Mouse (Mus musculus) forebrain, embryonic 13.5 days (tissue): ENCODE measurements around the gene Sin3b. TPM values are rescaled to one million over a fixed set of nuclear protein-coding genes. Genes with fewer than 3 reads are reported as not detected.

Experiments
- ATAC-seq: fragments of 200-750 bp; cut with Nextera tagmentation; 2 replicates; pipeline ENCODE4 v1.8.0; 2017
- H3K27ac ChIP-seq: fragments of 300-500 bp; sonication (generic); 2 replicates; pipeline ENCODE4 v1.5.1; 2015; ENCODE audit warnings: inconsistent platforms, mild to moderate bottlenecking, moderate library complexity
- H3K27me3 ChIP-seq: fragments of 300-500 bp; sonication (generic); 2 replicates; pipeline ENCODE4 v1.6.1; 2015; ENCODE audit warnings: mild to moderate bottlenecking, inconsistent platforms
- H3K36me3 ChIP-seq: fragments of 300-500 bp; sonication (generic); 2 replicates; pipeline ENCODE4 v1.6.1; 2015; ENCODE audit warnings: mild to moderate bottlenecking, inconsistent platforms; ENCODE audit not compliant: poor library complexity, severe bottlenecking
- H3K4me1 ChIP-seq: fragments of 300-500 bp; sonication (generic); 2 replicates; pipeline ENCODE4 v1.6.1; 2015; ENCODE audit warnings: inconsistent platforms
- H3K4me2 ChIP-seq: fragments of 300-500 bp; sonication (generic); 2 replicates; pipeline ENCODE4 v1.6.1; 2015; ENCODE audit warnings: inconsistent platforms, mild to moderate bottlenecking, moderate library complexity
- H3K4me3 ChIP-seq: fragments of 300-500 bp; sonication (generic); 2 replicates; pipeline ENCODE4 v1.5.1; 2015; ENCODE audit warnings: mild to moderate bottlenecking, inconsistent platforms
- H3K9ac ChIP-seq: fragments of 300-500 bp; sonication (generic); 2 replicates; pipeline ENCODE4 v1.6.1; 2015; ENCODE audit warnings: mild to moderate bottlenecking, inconsistent platforms
- H3K9me3 ChIP-seq: fragments of 300-500 bp; sonication (generic); replicated peaks from 2 replicates; pipeline ENCODE4 v1.6.1; 2016; ENCODE audit warnings: inconsistent platforms
- WGBS: fragments of 180-500 bp; shearing (Covaris S2); methylation state at CpG from one replicate; pipeline ENCODE4 v1.1.7; 2015; 5-methylcytosine and 5-hydroxymethylcytosine counted together
- polyA plus RNA-seq: library from polyadenylated mRNA; unstranded; fragments of >200 nt; fragmentation: Nextera tagmentation; extraction: Ambion mirVana; gene quantifications from 2 replicates; pipeline ENCODE4 v1.2.1, GENCODE M21; 2015

Gene Sin3b
- polyA plus RNA-seq, 1 experiment from 2014 or later = 185 TPM

DNA sequence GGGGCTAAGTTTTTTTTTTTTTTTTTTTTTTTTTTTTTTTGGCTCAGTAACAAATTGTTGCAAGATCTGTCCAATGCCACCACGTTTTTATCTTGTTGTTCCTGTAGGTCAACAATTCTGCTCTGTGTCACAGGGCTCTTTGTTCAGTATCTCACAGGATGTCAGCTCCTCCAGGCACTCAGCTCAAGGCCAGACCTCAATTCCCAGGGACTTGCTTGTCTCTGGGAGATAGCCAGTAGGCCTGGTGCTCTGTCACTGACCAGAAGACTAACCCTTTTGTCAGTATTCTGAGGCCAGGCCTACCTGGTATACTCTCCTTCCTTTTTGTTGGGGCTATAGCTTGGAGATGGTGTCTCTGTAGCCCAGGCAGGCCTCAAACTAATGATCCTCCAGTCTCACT, 2.5 kb upstream of the Sin3b start:
- no peak overlapping the region for H3K27ac ChIP-seq
- no peaks in the 10 kb centered on the region for H3K27me3 ChIP-seq
- H3K9ac ChIP-seq = no peak overlapping the region
- H3K4me2 ChIP-seq = no peak overlapping the region
- peaks cover 11% of the 10 kb centered on the region for H3K4me1 ChIP-seq
- WGBS = 30% methylated on average over 1 of the region's 1 CpGs
- no peak for ATAC-seq
- H3K36me3 ChIP-seq = peaks cover 9% of the 10 kb centered on the region
- H3K9me3 ChIP-seq = no peaks in the 10 kb centered on the region
- no peak overlapping the region for H3K4me3 ChIP-seq

DNA sequence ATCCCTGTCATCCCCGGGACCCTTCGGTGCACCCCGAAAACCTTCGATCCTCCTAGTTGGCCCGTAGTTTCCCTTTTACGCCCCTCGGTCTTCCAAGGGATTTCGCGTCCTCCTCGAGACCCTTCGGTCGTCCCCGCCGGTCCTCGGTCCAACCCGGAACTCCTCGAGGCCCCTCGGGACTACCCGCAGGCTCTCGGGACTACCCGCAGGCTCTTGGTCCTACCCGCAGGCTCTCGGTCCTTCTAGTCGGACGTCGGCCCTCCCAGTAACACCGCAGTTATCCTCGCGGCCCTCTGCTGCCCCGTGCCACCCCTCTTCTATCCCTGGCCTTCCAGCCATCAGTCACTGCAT, 541 bp downstream of the Sin3b start:
- H3K27ac ChIP-seq = no peak overlapping the region
- H3K4me3 ChIP-seq = peak overlapping the region; percentile 96
- peaks cover 40% of the 10 kb centered on the region for H3K36me3 ChIP-seq
- WGBS = 1% methylated on average over 30 of the region's 30 CpGs
- no peaks in the 10 kb centered on the region for H3K9me3 ChIP-seq
- H3K9ac ChIP-seq = peak overlapping the region; percentile 96
- no peaks in the 10 kb centered on the region for H3K27me3 ChIP-seq
- peak overlapping the region; percentile 96 for H3K4me2 ChIP-seq
- H3K4me1 ChIP-seq = peaks cover 18% of the 10 kb centered on the region
- ATAC-seq = peak; percentile 37

DNA sequence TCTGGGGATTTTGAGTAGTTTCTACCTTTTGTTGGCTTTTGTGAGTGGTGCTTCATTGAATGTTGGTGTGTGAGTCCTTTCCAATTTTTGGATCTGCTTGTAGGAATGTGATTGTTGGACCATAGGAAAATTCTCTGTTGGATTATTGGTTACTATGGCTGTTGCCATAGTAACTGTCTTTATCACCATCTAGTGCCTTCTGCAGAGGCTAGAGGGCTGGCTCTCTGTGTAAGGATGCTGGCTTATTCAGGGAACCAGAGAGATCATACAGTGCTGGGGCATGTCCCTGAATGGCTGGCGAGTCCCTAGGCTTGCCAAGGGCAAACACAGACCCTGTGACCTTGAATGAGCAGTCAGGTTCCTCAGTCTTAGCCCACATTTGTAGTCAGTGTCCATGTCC, 5.6 kb downstream of the Sin3b start:
- H3K36me3 ChIP-seq = peaks cover 88% of the 10 kb centered on the region
- 65% methylated on average over 1 of the region's 1 CpGs for WGBS
- no peak for ATAC-seq
- no peaks in the 10 kb centered on the region for H3K27me3 ChIP-seq
- H3K9ac ChIP-seq = no peak overlapping the region
- H3K9me3 ChIP-seq = no peaks in the 10 kb centered on the region
- H3K27ac ChIP-seq = no peak overlapping the region
- H3K4me3 ChIP-seq = no peak overlapping the region
- peaks cover 21% of the 10 kb centered on the region for H3K4me1 ChIP-seq
- H3K4me2 ChIP-seq = no peak overlapping the region

DNA sequence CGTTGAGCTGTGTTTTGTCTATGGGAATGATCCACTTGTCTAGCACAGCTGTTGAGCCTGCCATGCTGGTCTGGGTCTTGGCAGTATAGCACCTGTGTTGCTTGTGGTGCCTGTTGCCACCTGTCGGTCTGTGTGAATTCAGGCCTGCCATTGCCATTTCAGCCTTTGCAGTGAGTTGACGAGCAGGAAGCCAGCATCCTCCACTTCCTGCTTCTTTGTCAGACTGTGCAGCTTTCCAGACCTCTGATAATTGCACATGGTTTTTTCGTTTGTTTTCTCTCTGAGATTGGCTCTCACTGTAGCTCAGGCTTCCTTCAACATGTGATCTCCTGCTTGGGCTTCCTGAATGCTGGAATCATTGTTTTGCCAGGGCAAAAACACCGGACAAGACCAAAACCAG, 11.9 kb downstream of the Sin3b start:
- Histone ChIP-seq H3K36me3 (peaks cover 100% of the 10 kb centered on the region), H3K27me3 (no peaks in the 10 kb centered on the region), H3K27ac (no peak overlapping the region), H3K4me3 (no peak overlapping the region), H3K4me1 (no peaks in the 10 kb centered on the region), H3K4me2 (no peak overlapping the region), H3K9me3 (no peaks in the 10 kb centered on the region), H3K9ac (no peak overlapping the region)
- no peak for ATAC-seq
- 92% methylated on average over 5 of the region's 5 CpGs for WGBS

DNA sequence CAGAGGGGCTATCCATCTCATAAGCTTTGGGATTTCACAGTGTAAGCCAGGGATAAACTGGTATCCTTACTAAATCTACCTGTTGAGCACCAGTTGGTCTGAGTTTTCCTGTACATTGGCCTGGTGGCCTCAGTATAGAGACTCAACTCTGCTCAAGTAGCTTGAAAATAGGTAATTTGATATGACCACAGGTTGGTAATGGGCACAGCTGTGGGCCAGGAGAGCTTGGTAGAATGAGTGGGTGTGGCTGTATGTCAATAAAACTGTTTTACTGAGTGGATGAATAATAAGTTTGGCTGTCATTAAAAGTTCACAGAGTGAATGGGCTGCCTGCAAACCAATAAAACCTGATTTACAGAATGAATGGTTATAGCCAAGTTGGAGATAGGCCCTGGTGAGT, 13.8 kb downstream of the Sin3b start:
- H3K9me3 ChIP-seq = no peaks in the 10 kb centered on the region
- no peak overlapping the region for H3K9ac ChIP-seq
- no peak overlapping the region for H3K4me3 ChIP-seq
- peaks cover 100% of the 10 kb centered on the region for H3K36me3 ChIP-seq
- H3K4me1 ChIP-seq = no peaks in the 10 kb centered on the region
- ATAC-seq = no peak
- no peak overlapping the region for H3K4me2 ChIP-seq
- no peaks in the 10 kb centered on the region for H3K27me3 ChIP-seq
- no peak overlapping the region for H3K27ac ChIP-seq

DNA sequence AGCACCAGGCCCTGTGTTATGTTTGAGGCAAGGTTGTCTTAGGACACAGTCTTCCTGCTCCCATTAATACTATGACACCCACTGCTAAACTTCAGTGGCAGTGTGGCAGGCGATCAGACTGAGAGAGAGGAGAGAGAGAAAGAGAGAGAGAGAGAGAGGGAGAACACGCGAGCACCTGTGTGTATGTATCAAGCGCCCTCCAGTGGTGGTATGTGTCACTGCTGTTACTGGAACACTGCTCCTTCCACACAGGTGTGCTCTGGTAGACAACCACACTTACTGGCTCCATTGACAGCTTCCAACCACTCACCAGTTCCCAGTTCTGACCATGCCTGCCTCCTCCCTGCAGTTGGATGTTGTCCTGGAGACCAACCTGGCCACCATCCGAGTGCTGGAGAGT, 23.0 kb downstream of the Sin3b start:
- Histone ChIP-seq H3K4me1 (no peaks in the 10 kb centered on the region), H3K36me3 (peaks cover 100% of the 10 kb centered on the region), H3K27ac (no peak overlapping the region), H3K9ac (no peak overlapping the region), H3K4me2 (no peak overlapping the region), H3K4me3 (no peak overlapping the region), H3K9me3 (no peaks in the 10 kb centered on the region), H3K27me3 (no peaks in the 10 kb centered on the region)
- peak; percentile 70 for ATAC-seq
- WGBS = 31% methylated on average over 5 of the region's 5 CpGs

DNA sequence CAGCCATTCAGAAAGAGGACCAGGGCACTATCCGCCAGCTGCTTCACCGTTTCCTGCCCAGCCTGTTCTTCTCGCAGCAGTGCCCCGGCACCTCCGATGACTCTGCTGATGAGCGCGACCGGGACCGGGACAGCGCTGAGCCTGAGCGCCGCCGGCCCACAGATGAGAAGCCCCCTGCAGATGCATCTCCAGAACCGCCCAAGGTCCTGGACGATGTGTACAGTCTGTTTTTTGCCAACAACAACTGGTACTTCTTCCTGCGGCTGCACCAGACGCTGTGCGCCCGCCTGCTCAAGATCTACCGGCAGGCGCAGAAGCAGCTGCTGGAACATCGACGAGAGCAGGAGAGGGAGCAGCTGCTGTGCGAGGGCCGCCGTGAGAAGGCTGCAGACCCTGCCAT, 26.8 kb downstream of the Sin3b start:
- no peak overlapping the region for H3K27ac ChIP-seq
- no peak overlapping the region for H3K4me3 ChIP-seq
- H3K27me3 ChIP-seq = no peaks in the 10 kb centered on the region
- ATAC-seq = no peak
- no peak overlapping the region for H3K4me2 ChIP-seq
- H3K9me3 ChIP-seq = no peaks in the 10 kb centered on the region
- H3K4me1 ChIP-seq = no peaks in the 10 kb centered on the region
- peaks cover 98% of the 10 kb centered on the region for H3K36me3 ChIP-seq
- WGBS = 93% methylated on average over 26 of the region's 26 CpGs
- H3K9ac ChIP-seq = no peak overlapping the region

DNA sequence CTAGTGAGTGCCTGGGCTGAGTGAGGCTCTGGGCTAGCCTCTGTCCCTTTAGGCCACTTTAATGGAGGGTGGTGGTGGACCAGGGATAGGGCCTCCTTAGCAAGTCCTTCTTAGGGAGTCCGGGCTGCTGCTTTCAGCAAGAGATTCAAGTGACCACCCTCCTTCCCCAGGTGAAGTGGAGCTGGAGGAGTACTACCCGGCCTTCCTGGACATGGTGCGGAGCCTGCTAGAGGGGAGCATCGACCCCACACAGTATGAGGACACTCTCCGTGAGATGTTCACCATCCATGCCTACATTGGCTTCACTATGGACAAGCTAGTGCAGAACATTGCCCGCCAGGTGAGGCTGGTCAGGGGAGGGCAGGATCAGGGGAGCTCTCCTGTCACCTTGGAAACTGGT, 27.2 kb downstream of the Sin3b start:
- ATAC-seq = no peak
- H3K4me3 ChIP-seq = no peak overlapping the region
- no peak overlapping the region for H3K27ac ChIP-seq
- H3K9me3 ChIP-seq = no peaks in the 10 kb centered on the region
- no peak overlapping the region for H3K4me2 ChIP-seq
- no peak overlapping the region for H3K9ac ChIP-seq
- H3K4me1 ChIP-seq = no peaks in the 10 kb centered on the region
- H3K27me3 ChIP-seq = no peaks in the 10 kb centered on the region
- H3K36me3 ChIP-seq = peaks cover 95% of the 10 kb centered on the region
- WGBS = 97% methylated on average over 6 of the region's 6 CpGs

DNA sequence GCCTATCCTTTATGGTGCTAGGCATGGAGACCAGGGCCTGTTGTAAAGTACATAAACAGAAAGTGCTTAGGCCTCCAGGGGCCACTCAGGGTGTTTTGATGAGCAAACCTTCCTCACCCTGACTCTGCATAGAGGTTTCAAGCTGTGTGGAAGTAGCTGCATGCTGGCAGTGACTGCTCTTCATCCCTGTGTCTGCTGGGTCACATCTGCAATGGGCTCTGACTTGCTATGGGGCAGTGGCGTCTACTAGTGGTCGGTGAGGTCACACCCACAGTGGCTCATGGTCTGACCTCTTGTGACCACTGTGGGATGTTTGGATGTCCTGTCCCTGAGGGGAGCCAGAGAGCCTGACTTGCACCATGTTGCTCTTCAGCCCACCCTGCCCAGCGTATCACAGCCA, 28.0 kb downstream of the Sin3b start:
- Histone ChIP-seq H3K4me2 (no peak overlapping the region), H3K27ac (no peak overlapping the region), H3K27me3 (no peaks in the 10 kb centered on the region), H3K4me3 (no peak overlapping the region), H3K9me3 (no peaks in the 10 kb centered on the region), H3K4me1 (no peaks in the 10 kb centered on the region), H3K36me3 (peaks cover 95% of the 10 kb centered on the region), H3K9ac (no peak overlapping the region)
- no peak for ATAC-seq
- 90% methylated on average over 3 of the region's 3 CpGs for WGBS

DNA sequence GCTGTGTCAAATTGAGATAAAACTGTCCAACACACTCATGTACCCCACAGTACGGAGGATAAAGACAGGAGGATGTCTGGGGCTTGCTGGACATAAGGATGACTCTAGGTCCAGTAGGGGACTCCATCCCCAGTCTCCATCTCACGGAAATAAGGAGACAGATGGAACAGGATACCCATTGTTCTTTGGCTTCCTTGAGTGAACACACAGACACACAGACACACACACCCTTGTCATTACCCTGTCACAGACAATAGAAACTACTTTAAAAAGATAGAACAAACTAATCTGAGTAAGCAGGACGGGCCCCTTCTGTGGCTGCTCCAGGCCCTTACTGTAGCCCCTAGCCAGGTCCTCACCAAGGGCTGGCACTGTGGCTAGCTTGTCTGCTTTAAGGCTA, 29.2 kb downstream of the Sin3b start:
- 87% methylated on average over 3 of the region's 3 CpGs for WGBS
- no peak for ATAC-seq
- Histone ChIP-seq H3K4me2 (no peak overlapping the region), H3K27ac (no peak overlapping the region), H3K9ac (no peak overlapping the region), H3K4me3 (no peak overlapping the region), H3K9me3 (no peaks in the 10 kb centered on the region), H3K4me1 (no peaks in the 10 kb centered on the region), H3K36me3 (peaks cover 95% of the 10 kb centered on the region), H3K27me3 (no peaks in the 10 kb centered on the region)

DNA sequence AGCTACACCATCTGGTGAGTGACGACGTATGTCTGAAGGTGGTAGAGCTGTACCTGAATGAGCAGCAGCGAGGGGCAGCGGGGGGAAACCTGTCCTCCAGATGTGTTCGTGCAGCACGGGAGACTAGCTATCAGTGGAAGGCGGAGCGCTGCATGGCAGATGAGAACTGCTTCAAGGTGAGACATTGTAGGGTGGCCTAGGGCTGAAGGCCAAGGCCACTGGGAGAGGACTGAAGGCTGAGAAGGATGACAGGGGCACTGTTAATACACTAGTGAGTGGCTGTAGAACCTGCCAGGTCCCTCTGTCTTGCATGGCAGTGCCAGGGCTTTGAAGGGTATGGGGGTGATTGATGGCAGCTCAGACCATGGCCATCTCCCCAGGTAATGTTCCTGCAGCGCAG, 30.1 kb downstream of the Sin3b start:
- H3K4me3 ChIP-seq = no peak overlapping the region
- H3K4me1 ChIP-seq = no peaks in the 10 kb centered on the region
- H3K36me3 ChIP-seq = peaks cover 95% of the 10 kb centered on the region
- no peaks in the 10 kb centered on the region for H3K27me3 ChIP-seq
- H3K4me2 ChIP-seq = no peak overlapping the region
- H3K27ac ChIP-seq = no peak overlapping the region
- no peaks in the 10 kb centered on the region for H3K9me3 ChIP-seq
- WGBS = 97% methylated on average over 9 of the region's 9 CpGs
- ATAC-seq = no peak
- H3K9ac ChIP-seq = no peak overlapping the region

DNA sequence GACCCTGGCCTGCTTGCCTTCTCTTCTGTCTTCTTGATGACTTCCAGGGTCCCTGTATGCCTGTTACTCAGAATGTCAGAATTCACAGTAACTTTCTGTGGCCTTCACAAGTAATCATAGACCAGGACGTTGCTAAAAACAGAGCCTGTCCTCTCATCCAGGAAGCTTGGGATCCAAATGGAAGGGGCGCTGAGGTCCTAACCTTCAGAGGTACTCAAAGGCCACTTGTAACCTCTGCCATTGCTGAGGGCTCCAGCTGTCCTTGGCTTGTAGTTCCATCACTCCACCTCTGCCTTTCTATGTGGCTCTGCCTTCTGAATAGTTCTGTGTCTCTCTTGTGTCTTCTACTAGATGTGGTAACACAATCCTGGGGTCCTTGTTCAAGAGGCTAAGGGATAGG, 30.7 kb downstream of the Sin3b start:
- Histone ChIP-seq H3K4me2 (no peak overlapping the region), H3K36me3 (peaks cover 95% of the 10 kb centered on the region), H3K9me3 (no peaks in the 10 kb centered on the region), H3K27ac (no peak overlapping the region), H3K4me1 (no peaks in the 10 kb centered on the region), H3K9ac (no peak overlapping the region), H3K4me3 (no peak overlapping the region), H3K27me3 (no peaks in the 10 kb centered on the region)
- ATAC-seq = no peak
- WGBS = 98% methylated on average over 2 of the region's 2 CpGs

DNA sequence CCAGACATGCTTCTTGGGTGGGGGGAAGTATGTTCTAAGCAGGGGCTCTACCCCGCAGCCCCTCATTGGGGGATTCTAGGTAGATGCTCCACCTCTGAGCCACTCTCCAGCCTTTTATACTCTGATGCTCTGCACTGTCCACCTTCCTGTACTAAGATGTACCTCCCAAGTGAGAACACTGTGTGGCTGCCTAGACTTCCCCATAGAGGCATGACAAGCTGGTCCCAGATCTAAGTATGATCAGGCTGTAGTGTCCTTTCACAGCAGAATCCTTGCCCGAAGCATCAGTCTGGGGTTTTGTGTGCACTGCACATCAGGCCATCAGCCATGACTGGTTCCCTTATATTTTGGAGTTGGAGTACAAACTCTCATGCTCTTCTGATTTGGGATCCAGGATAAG, 32.9 kb downstream of the Sin3b start:
- no peak overlapping the region for H3K27ac ChIP-seq
- H3K4me2 ChIP-seq = no peak overlapping the region
- peaks cover 79% of the 10 kb centered on the region for H3K36me3 ChIP-seq
- H3K27me3 ChIP-seq = no peaks in the 10 kb centered on the region
- no peak for ATAC-seq
- H3K4me1 ChIP-seq = no peaks in the 10 kb centered on the region
- H3K9me3 ChIP-seq = no peaks in the 10 kb centered on the region
- no peak overlapping the region for H3K4me3 ChIP-seq
- WGBS = 98% methylated on average over 2 of the region's 2 CpGs
- no peak overlapping the region for H3K9ac ChIP-seq
